Mouse (Mus musculus) CD4-positive, CD25-positive, alpha-beta regulatory T cell, adult 2 months (primary cell): ENCODE data around the gene Gm136.
"Not testable (repeated sequence)": the region's sequence is repeated elsewhere in the genome, so short reads cannot be mapped to it uniquely, and the experiment has no call there.

ENCODE experiments used
- DNase-seq: peaks from one replicate; pipeline ENCODE4 v3.0.0-alpha.2; 2012; ENCODE audit warnings: low read depth, low spot score

The Gm136 gene

DNA sequence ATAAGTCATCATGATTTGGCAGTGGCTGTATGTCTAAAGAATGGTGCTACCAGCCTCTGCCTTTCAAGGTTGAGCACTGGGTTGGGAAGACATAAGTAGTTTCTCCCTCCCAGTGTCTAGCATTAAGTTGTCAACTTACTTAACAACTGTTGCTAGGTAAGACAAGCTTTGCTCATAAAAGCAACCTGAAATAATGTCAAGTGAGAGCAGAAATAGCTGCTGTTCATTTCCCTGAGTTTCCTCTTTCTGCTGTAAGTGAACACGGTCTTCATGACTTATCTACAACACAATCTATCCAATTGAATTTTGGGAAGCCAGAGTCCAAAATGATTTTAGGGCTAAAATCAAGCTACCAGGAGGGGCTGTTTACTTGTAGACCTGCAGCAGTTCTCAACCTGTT lies at the start of gene Gm136:
Gm136 (minus strand) TSS at position 101 of the 400 bp plus-strand sequence.
- no peak for DNase-seq

DNA sequence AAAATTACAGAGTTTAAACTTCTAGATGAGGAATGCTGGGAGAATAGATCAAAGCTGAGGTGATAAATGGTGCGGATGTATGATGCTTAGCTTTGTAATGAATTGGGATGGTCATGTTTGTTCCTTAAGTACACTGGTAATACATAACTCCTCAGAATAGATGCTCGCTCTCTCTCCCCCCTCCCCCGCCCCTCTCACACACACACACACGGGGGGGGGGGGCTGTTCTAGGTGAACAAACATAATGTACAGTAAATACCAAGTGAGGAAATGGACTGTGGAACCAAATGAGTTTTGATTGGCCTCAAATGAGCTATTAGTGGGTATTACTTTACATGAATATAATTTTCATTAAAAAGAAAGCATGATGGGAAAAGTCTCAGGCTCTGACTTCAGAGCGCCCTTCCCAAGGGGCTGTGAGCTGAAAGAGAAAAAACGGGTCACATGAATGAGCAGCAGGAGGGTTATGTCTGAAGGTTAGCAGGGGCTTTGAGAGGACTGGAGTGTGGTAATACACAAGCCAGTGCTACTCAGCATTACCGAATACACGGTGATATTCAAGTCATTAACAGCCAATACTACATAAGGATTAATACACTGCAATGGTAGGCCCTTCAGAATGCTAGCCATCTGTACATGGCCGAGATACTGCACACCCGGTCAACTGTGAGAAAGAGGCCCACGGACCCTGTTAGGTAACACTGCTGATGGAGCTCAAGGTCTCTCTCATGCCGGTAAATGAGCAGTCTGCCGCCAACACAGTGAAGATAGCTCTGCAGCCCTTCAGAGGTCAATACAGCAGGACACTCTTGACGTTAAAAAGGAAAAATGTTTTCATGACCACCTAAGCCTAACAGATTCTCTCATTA lies 45.3 kb upstream of the Gm136 start:
- no peak for DNase-seq

- DNase-seq: no peak
These were observed 41.9 kb upstream of the Gm136 start for GRCm38 (mm10) chr4:34798005-34798404.

DNA sequence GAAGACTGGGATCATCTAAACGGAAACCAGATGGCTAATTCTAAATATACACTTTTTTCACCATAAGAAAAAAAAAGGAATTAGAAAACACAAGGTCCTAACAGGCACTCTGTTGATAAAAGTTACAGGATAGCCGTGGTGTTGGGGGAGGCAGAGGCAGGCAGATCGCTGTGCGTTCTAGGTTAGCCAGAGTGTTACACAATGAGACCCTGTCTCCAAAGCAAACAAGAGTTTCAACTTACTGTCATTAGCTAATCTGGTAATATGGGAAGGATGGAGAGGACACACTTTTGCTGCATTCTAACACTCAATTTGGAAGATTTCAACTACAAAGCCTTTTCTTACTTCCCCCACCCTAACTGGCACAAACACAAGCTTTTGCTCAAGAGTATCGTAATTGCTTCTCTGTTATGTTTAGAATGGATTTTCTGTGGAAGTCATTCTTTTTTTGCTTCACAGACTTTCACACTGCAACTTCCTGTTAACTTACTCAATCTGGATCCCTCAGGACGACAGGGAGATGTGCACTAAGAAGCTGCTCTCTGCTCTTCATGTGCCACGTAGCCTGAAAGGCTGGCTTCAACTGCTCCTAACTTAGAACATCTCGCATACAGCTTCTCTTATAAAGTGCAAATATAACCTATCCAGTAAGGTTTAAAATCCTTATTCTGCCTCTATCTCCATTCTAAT lies 41.4 kb upstream of the Gm136 start:
- no peak for DNase-seq

- no peak for DNase-seq
These were observed 40.2 kb upstream of the Gm136 start for GRCm38 (mm10) chr4:34796294-34796693.

DNA sequence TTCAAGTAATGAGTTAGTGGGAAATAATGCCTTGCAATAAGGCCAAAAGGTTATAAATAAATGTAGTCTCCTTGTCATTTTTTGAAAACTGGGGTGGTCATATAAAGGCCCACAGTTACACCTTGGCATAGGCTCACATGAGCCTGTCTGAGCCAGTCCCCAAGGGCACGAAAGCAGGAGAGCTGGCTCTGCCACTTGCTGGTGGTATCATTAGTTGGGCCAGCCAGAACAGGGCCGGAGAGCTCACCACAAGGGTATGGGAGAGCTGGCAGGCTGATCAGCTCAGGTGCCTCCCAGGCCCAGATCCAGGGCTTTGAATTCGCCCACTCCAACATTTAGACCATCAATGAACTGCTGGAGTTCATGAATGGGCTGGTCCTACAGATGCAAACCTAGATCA lies 30.4 kb upstream of the Gm136 start:
- no peak for DNase-seq

GRCm38 (mm10) chr4:34785646-34786045 lies 29.6 kb upstream of the Gm136 start:
- DNase-seq: no peak

DNA sequence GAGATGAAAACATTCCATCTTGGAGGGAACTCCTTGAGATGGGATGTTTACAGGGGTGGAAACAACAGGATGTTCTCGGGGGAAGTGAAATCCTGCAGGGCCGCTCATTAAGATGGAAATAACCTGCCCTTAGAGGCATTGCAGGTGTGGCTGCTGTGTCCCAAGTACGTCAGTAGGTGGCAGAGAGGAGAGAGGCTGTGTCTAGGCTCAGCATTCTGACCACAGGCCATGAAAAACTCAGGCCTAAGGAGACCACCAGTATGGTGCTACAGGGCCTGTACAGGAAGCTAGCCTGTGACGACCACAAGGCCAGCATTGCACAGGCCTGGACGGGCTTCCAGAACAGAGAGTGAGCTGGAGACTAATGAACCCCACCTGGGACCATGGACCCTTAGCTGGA lies 28.8 kb upstream of the Gm136 start:
- peak; percentile 25 for DNase-seq

DNA sequence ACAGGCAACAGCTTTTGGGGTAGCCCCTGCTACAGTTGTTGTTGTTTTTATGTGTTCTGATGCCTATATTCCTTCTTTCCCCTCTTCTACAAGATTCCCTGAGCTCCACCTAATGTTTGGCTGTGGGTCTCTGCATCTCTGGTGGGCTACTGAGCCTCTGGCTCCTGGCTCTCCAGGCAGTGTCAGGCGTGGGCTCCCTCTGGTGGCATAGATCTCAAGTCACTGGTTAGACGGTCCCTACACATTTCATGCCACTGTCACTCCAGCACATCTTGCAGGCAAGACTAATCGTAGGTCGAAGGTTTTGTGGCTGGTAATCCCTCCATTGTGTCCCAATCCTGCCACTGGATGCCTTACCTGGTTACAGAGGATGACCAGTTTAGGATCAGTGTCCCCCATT lies 26.7 kb upstream of the Gm136 start:
- DNase-seq: peak; percentile 62

GRCm38 (mm10) chr4:34777677-34778527 lies 21.8 kb upstream of the Gm136 start, which contains the start of gene Smim8:
Gene Smim8 (minus strand): TSS chr4:34778423.
- peak; percentile 94 for DNase-seq

- no peak for DNase-seq
These were observed 15.7 kb upstream of the Gm136 start for GRCm38 (mm10) chr4:34771652-34772371.

GRCm38 (mm10) chr4:34749236-34749635 lies 6.8 kb downstream of the Gm136 start:
- DNase-seq: no peak

DNA sequence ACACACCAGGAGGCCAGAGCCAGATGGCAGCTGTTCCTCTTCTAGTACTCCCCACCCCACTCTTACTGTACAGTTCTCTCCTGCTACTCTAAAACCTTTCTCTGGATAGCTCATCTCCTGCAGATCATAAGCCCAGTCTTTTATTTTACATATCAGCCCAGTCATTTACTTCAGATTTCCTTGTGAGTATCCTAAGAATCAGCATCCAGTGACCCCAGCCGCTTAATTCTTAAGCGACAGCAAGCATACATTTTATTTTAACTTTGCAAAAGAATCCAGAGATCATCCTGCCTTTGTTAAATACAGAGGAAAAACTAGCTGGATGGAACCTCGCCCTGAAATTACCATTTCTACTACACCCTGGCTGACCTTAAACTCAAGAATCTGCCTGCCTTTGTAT lies 21.6 kb downstream of the Gm136 start:
- no peak for DNase-seq

DNA sequence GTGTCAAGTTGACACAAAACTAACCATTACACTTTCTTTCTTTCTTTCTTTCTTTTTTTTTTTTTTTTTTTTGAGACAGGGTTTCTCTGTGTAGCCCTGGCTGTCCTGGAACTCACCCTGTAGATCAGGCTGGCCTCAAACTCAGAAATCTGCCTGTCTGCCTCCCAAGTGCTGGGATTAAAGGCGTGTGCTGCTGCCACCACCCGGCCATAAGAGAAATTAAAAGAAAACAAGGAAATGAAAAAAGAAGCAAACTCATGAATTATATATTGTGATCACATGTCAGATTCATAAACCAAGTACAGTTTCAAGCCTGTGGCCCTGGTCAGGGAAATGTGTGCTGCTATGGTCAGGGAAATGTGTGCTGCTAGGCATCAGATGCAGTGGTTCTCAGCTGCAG lies 22.6 kb downstream of the Gm136 start:
- peak; percentile 37 for DNase-seq

- peak; percentile 26 for DNase-seq
These were observed 26.2 kb downstream of the Gm136 start, which contains the start of gene Cfap206 for GRCm38 (mm10) chr4:34729851-34730341. Gene Cfap206 (minus strand): TSS chr4:34730206.

GRCm38 (mm10) chr4:34725710-34726109 lies 30.4 kb downstream of the Gm136 start:
- not testable (repeated sequence) for DNase-seq

GRCm38 (mm10) chr4:34724306-34724705 lies 31.8 kb downstream of the Gm136 start:
- DNase-seq: no peak

DNA sequence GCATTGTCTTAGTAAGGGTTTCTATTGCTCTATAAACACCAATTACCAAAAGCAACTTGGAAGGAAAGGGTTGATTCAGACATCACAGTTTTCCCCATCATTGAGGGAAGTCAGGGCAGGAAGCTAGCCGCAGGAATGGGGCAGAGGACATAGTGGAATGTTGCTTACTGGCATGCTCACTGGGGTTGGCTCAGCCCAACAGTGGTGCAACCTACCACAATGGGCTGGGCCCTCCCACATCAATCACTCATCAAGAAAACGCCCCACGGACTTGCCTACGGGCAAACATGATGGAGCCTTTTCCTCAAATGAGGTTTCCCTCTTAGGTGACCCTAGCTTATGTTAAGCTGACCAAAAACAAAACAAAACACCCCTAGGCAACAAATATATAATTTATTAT lies 32.9 kb downstream of the Gm136 start:
- DNase-seq: no peak

- peak; percentile 3 for DNase-seq
These were observed 35.8 kb downstream of the Gm136 start for GRCm38 (mm10) chr4:34720127-34720895.

GRCm38 (mm10) chr4:34719421-34719820 lies 36.6 kb downstream of the Gm136 start:
- no peak for DNase-seq
